Mouse (Mus musculus) liver, embryonic 15.5 days (tissue): ENCODE measurements around the gene Trp53bp2. TPM values are rescaled to one million over a fixed set of nuclear protein-coding genes. Genes with fewer than 3 reads are reported as not detected.

Source experiments
- ATAC-seq: fragments of 200-750 bp; cut with Nextera tagmentation; 2 replicates; pipeline ENCODE4 v1.8.0; 2017; ENCODE audit warnings: moderate number of reproducible peaks, mild to moderate bottlenecking, moderate library complexity; ENCODE audit not compliant: insufficient read depth
- H3K27ac ChIP-seq: fragments of 300-500 bp; sonication (generic); replicated peaks from 2 replicates; pipeline ENCODE4 v1.5.1; 2015; ENCODE audit warnings: mild to moderate bottlenecking, inconsistent platforms
- H3K27me3 ChIP-seq: fragments of 300-500 bp; sonication (generic); 2 replicates; pipeline ENCODE4 v1.6.1; 2015; ENCODE audit warnings: mild to moderate bottlenecking, inconsistent platforms
- H3K36me3 ChIP-seq: fragments of 300-500 bp; sonication (generic); replicated peaks from 2 replicates; pipeline ENCODE4 v1.6.1; 2015; ENCODE audit warnings: moderate library complexity, mild to moderate bottlenecking, inconsistent platforms
- H3K4me1 ChIP-seq: fragments of 300-500 bp; sonication (generic); replicated peaks from 2 replicates; pipeline ENCODE4 v1.6.1; 2015; ENCODE audit warnings: inconsistent platforms
- H3K4me2 ChIP-seq: fragments of 300-500 bp; sonication (generic); 2 replicates; pipeline ENCODE4 v1.6.1; 2015; ENCODE audit warnings: moderate library complexity, mild to moderate bottlenecking, inconsistent platforms
- H3K4me3 ChIP-seq: fragments of 300-500 bp; sonication (generic); replicated peaks from 2 replicates; pipeline ENCODE4 v1.5.1; 2015; ENCODE audit warnings: mild to moderate bottlenecking, inconsistent platforms
- H3K9ac ChIP-seq: fragments of 300-500 bp; sonication (generic); 2 replicates; pipeline ENCODE4 v1.6.1; 2015; ENCODE audit warnings: moderate library complexity, mild to moderate bottlenecking, inconsistent platforms
- H3K9me3 ChIP-seq: fragments of 300-500 bp; sonication (generic); replicated peaks from 2 replicates; pipeline ENCODE4 v1.6.1; 2016; ENCODE audit warnings: inconsistent platforms
- WGBS: fragments of 180-500 bp; shearing (Covaris S2); methylation state at CpG from one replicate; pipeline ENCODE4 v1.1.7; 2015; ENCODE audit warnings: mixed read lengths; ENCODE audit not compliant: insufficient replicate concordance; 5-methylcytosine and 5-hydroxymethylcytosine counted together
- polyA plus RNA-seq: library from polyadenylated mRNA; unstranded; fragments of >200 nt; fragmentation: Nextera tagmentation; extraction: Ambion mirVana; gene quantifications from 2 replicates; pipeline ENCODE4 v1.2.1, GENCODE M21; 2015

Trp53bp2 gene
- polyA plus RNA-seq, 1 experiment from 2014 or later = 3.5 TPM

DNA sequence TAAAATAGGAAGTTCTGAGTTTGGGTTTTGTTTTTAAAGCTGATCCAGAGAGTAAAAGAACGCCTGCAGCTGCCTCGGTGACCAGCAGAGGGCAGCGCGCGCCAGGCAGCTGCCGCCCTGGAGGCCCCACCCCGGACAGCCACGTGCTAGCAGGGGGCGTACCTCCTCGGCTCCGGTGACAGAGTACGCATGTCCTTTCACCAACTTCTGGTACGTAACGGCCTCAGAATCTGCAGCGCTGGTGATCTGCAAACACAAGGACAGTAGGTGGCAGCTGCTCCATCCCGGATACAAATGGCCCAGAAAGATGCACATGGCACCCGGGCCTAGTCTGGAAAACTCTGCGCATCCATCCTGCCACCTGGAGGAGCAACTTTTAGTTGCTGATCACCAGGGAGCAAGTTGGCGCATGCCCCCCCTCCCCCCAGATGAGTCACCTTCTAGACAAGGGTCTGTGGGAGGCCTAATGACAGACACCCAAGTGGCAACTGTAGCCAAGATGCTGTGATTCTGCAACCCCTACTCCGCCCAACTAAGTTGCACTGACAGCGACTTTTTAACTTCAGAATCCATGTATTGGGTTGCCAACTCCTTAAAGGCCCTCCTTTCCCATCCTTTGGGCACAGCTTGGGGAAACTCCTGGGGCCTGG lies 81.0 kb downstream of the Trp53bp2 start:
- ATAC-seq = peak; percentile 78
- Histone ChIP-seq H3K4me2 (peak overlapping the region; percentile 48), H3K27ac (no peak overlapping the region), H3K4me3 (no peak overlapping the region), H3K9me3 (no peaks in the 10 kb centered on the region), H3K9ac (no peak overlapping the region), H3K36me3 (peaks cover 7% of the 10 kb centered on the region), H3K27me3 (no peaks in the 10 kb centered on the region), H3K4me1 (peaks cover 19% of the 10 kb centered on the region)
- WGBS = 9% methylated on average over 21 of the region's 21 CpGs

GRCm38 (mm10) chr1:182490568-182490967 lies 81.6 kb downstream of the Trp53bp2 start:
- H3K27me3 ChIP-seq = no peaks in the 10 kb centered on the region
- H3K4me2 ChIP-seq = no peak overlapping the region
- no peaks in the 10 kb centered on the region for H3K9me3 ChIP-seq
- H3K27ac ChIP-seq = no peak overlapping the region
- H3K4me1 ChIP-seq = peaks cover 25% of the 10 kb centered on the region
- no peak overlapping the region for H3K9ac ChIP-seq
- H3K4me3 ChIP-seq = no peak overlapping the region
- H3K36me3 ChIP-seq = peaks cover 7% of the 10 kb centered on the region; the same call in 1 of the 2 replicates
- 69% methylated on average over 7 of the region's 7 CpGs for WGBS
- no peak for ATAC-seq

GRCm38 (mm10) chr1:182491839-182492238 lies 82.9 kb downstream of the Trp53bp2 start:
- peaks cover 33% of the 10 kb centered on the region for H3K4me1 ChIP-seq
- H3K9ac ChIP-seq = no peak overlapping the region
- H3K4me2 ChIP-seq = no peak overlapping the region
- H3K9me3 ChIP-seq = no peaks in the 10 kb centered on the region
- ATAC-seq = no peak
- H3K36me3 ChIP-seq = peaks cover 7% of the 10 kb centered on the region; the same call in 1 of the 2 replicates
- no peaks in the 10 kb centered on the region for H3K27me3 ChIP-seq
- H3K27ac ChIP-seq = no peak overlapping the region
- no peak overlapping the region for H3K4me3 ChIP-seq
- 55% methylated on average over 6 of the region's 6 CpGs for WGBS

GRCm38 (mm10) chr1:182494285-182495145 lies 85.5 kb downstream of the Trp53bp2 start:
- Histone ChIP-seq H3K9me3 (no peaks in the 10 kb centered on the region), H3K27me3 (no peaks in the 10 kb centered on the region), H3K27ac (peak overlapping the region; percentile 14; the same call in 1 of the 2 replicates)

GRCm38 (mm10) chr1:182496685-182497084 lies 87.7 kb downstream of the Trp53bp2 start:
- ATAC-seq = no peak

More at GRCm38 (mm10) chr1:182494285-182495145, 85.5 kb downstream of the Trp53bp2 start:
- Histone ChIP-seq H3K4me1 (peaks cover 40% of the 10 kb centered on the region), H3K4me2 (no peak overlapping the region), H3K4me3 (no peak overlapping the region), H3K9ac (no peak overlapping the region), H3K36me3 (no peaks in the 10 kb centered on the region; the same call in 1 of the 2 replicates)
- ATAC-seq = no peak
- 63% methylated on average over 17 of the region's 17 CpGs for WGBS

GRCm38 (mm10) chr1:182497736-182498135 lies 88.8 kb downstream of the Trp53bp2 start:
- Histone ChIP-seq H3K4me1 (peaks cover 49% of the 10 kb centered on the region), H3K27me3 (no peaks in the 10 kb centered on the region), H3K4me3 (no peak overlapping the region), H3K27ac (no peak overlapping the region), H3K36me3 (no peaks in the 10 kb centered on the region), H3K9me3 (no peaks in the 10 kb centered on the region), H3K9ac (no peak overlapping the region), H3K4me2 (no peak overlapping the region)
- ATAC-seq = no peak
- WGBS = 43% methylated on average over 4 of the region's 4 CpGs

More at GRCm38 (mm10) chr1:182496685-182497084, 87.7 kb downstream of the Trp53bp2 start:
- Histone ChIP-seq H3K36me3 (no peaks in the 10 kb centered on the region; the same call in 1 of the 2 replicates), H3K4me3 (no peak overlapping the region), H3K4me1 (peaks cover 43% of the 10 kb centered on the region), H3K27ac (no peak overlapping the region; the same call in none of the 2 replicates), H3K9me3 (no peaks in the 10 kb centered on the region), H3K9ac (no peak overlapping the region), H3K27me3 (no peaks in the 10 kb centered on the region), H3K4me2 (no peak overlapping the region)
- 61% methylated on average over 6 of the region's 6 CpGs for WGBS

GRCm38 (mm10) chr1:182499443-182500089 lies 90.6 kb downstream of the Trp53bp2 start:
- no peak overlapping the region for H3K4me3 ChIP-seq
- WGBS = 57% methylated on average over 9 of the region's 9 CpGs

GRCm38 (mm10) chr1:182500224-182500623 lies 91.3 kb downstream of the Trp53bp2 start:
- no peak overlapping the region for H3K9ac ChIP-seq
- peak overlapping the region; percentile 76 for H3K27ac ChIP-seq
- H3K4me3 ChIP-seq = no peak overlapping the region
- no peaks in the 10 kb centered on the region for H3K27me3 ChIP-seq
- H3K9me3 ChIP-seq = no peaks in the 10 kb centered on the region
- H3K4me1 ChIP-seq = peaks cover 58% of the 10 kb centered on the region
- WGBS = 69% methylated on average over 4 of the region's 4 CpGs
- ATAC-seq = no peak
- no peaks in the 10 kb centered on the region for H3K36me3 ChIP-seq
- no peak overlapping the region for H3K4me2 ChIP-seq

More at GRCm38 (mm10) chr1:182499443-182500089, 90.6 kb downstream of the Trp53bp2 start:
- no peaks in the 10 kb centered on the region for H3K36me3 ChIP-seq
- peaks cover 62% of the 10 kb centered on the region for H3K4me1 ChIP-seq
- peak overlapping the region; percentile 76 for H3K27ac ChIP-seq
- no peak overlapping the region for H3K4me2 ChIP-seq
- H3K27me3 ChIP-seq = no peaks in the 10 kb centered on the region
- no peak overlapping the region for H3K9ac ChIP-seq
- peak; percentile 80 for ATAC-seq
- no peaks in the 10 kb centered on the region for H3K9me3 ChIP-seq

DNA sequence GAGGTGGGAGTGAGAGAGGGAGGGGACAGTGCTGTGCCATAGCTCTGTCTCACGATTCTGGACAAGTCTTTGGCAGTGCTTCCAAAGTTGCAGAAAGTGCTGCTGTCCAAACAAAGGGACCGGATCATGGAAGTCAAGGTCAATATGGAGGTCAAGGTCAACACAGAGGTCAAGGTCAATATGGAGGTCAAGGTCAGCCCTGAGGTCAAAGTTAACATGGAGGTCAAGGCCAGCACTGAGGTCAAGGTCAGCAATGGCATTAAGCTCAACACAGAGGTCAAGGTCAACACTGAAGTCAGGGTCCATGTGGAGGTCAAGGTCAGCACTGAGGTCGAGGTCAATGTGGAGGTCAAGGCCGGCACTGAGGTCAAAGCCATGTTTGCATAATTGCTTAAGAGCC lies 91.9 kb downstream of the Trp53bp2 start:
- Histone ChIP-seq H3K4me3 (no peak overlapping the region), H3K36me3 (no peaks in the 10 kb centered on the region), H3K4me1 (peaks cover 52% of the 10 kb centered on the region), H3K27ac (peak overlapping the region; percentile 76; the same call in 1 of the 2 replicates), H3K9ac (no peak overlapping the region), H3K9me3 (no peaks in the 10 kb centered on the region), H3K4me2 (no peak overlapping the region), H3K27me3 (no peaks in the 10 kb centered on the region)
- WGBS = 63% methylated on average over 4 of the region's 4 CpGs
- ATAC-seq = no peak

GRCm38 (mm10) chr1:182501815-182502405 lies 92.9 kb downstream of the Trp53bp2 start:
- no peaks in the 10 kb centered on the region for H3K36me3 ChIP-seq
- H3K27ac ChIP-seq = no peak overlapping the region
- WGBS = 65% methylated on average over 7 of the region's 7 CpGs
- no peaks in the 10 kb centered on the region for H3K9me3 ChIP-seq
- no peak overlapping the region for H3K4me2 ChIP-seq
- ATAC-seq = no peak
- peaks cover 55% of the 10 kb centered on the region for H3K4me1 ChIP-seq
- H3K9ac ChIP-seq = no peak overlapping the region
- H3K27me3 ChIP-seq = no peaks in the 10 kb centered on the region
- H3K4me3 ChIP-seq = no peak overlapping the region
